ENCODE assay signal across 25 mouse cellular contexts in genomic region chr6:49696990-49697389, GRCm38 (mm10).
DNase-seq lines count a peak whose midpoint lies in the region; ATAC-seq and TF ChIP-seq lines count a peak whose summit lies in the region.
"Had no signal": no experiment of that assay in that cellular context is flagged by ENCODE, and none has a peak within 500 bp of the region (broad histone marks: within the 10 kb centered on the region; RNA-seq: fewer than 3 reads in every experiment).

No protein-coding gene starts in this region.

- H3K27me3 ChIP-seq in lung, postnatal 0 days (replicated peaks; ENCODE audit: insufficient read depth, low read length), result no peaks in the 10 kb centered on the region
- H3K27me3 ChIP-seq: embryonic facial prominence, embryonic 12.5 days; heart, embryonic 13.5 days; neural tube, embryonic 12.5 days; stomach, embryonic 15.5 days had no signal

- no peaks in the 10 kb centered on the region for H3K4me1 ChIP-seq in lung, postnatal 0 days (ENCODE audit: insufficient read depth, low read depth, low read length)
- no peaks in the 10 kb centered on the region for H3K4me1 ChIP-seq in lung, adult 2 months (ENCODE audit: control insufficient read depth, insufficient read depth, low read length)
- H3K4me1 ChIP-seq: embryonic facial prominence, embryonic 12.5 days; neural tube, embryonic 12.5 days; stomach, embryonic 15.5 days had no signal

- H3K4me2 ChIP-seq in lung, postnatal 0 days (replicated peaks; ENCODE audit: low read depth, low read length), result no peak overlapping the region
- H3K4me2 ChIP-seq: embryonic facial prominence, embryonic 12.5 days; heart, embryonic 13.5 days; hindbrain, embryonic 14.5 days; neural tube, embryonic 12.5 days; stomach, embryonic 15.5 days had no signal

- peak; percentile 13 to 15 for DNase-seq in cerebellum, postnatal 14 days
- no peak for DNase-seq in cerebellum, postnatal 25 days
- peak; percentile 14 for DNase-seq in layer of hippocampus, adult 11-12 months (ENCODE audit: low spot score)
- no peak for DNase-seq in layer of hippocampus, postnatal 10 days (ENCODE audit: low spot score in 2 of 2)
- DNase-seq in lung, postnatal 0 days (ENCODE audit: low spot score), result peak; percentile 9
- no peak for DNase-seq in lung, adult 2 months
- peak; percentile 5 for DNase-seq in NIH3T3 (ENCODE audit: low read depth)
- no peak for DNase-seq in adrenal gland, postnatal 25 days
- DNase-seq: adrenal gland, postnatal 36 days; cerebellum, adult 2 months; gastrocnemius, postnatal 10 days; heart, adult 18-20 months; heart, postnatal 36 days; liver, postnatal 0 days; lung, postnatal 4 days; right cerebral cortex, postnatal 14 days had no signal

- 74% methylated on average over 10 of the region's 10 CpGs for WGBS in lung, postnatal 0 days
- 79% methylated on average over 10 of the region's 10 CpGs for WGBS in lung, adult 2 months

- no peak for ATAC-seq in lung, postnatal 0 days
- ATAC-seq: CD4-positive, CD25-positive, alpha-beta regulatory T cell, adult 4 months; forebrain, embryonic 16.5 days; intestine, postnatal 0 days; liver, postnatal 0 days had no signal

- TF ChIP-seq CTCF in lung, postnatal 0 days (IDR thresholded peaks at IDR 0.05), result no peak
- no peak for TF ChIP-seq CTCF in lung, adult 2 months (IDR thresholded peaks at IDR 0.05; ENCODE audit: insufficient read depth, low read length)

- H3K36me3 ChIP-seq in lung, postnatal 0 days (ENCODE audit: insufficient read depth, low read length), result no peaks in the 10 kb centered on the region
- H3K36me3 ChIP-seq: embryonic facial prominence, embryonic 12.5 days; heart, embryonic 13.5 days; neural tube, embryonic 12.5 days; stomach, embryonic 15.5 days had no signal

- no peak for TF ChIP-seq POLR2A in lung, adult 2 months (IDR thresholded peaks at IDR 0.05; ENCODE audit: borderline replicate concordance, extremely low read depth, low read depth, low read length)

- H3K27ac ChIP-seq in lung, postnatal 0 days (ENCODE audit: low read length), result no peak overlapping the region
- H3K27ac ChIP-seq: embryonic facial prominence, embryonic 12.5 days; heart, embryonic 13.5 days; hindbrain, embryonic 14.5 days; neural tube, embryonic 12.5 days; stomach, embryonic 15.5 days had no signal

- no peak overlapping the region for H3K4me3 ChIP-seq in lung, postnatal 0 days (ENCODE audit: low read depth, low read length)
- no peak overlapping the region for H3K4me3 ChIP-seq in lung, adult 2 months (replicated peaks; ENCODE audit: extremely low read depth, low read depth, low read length)
- H3K4me3 ChIP-seq: embryonic facial prominence, embryonic 12.5 days; erythroblast, embryonic 14.5 days; heart, embryonic 13.5 days; neural tube, embryonic 12.5 days; stomach, embryonic 15.5 days had no signal

- no peak overlapping the region for H3K9ac ChIP-seq in lung, postnatal 0 days (replicated peaks; ENCODE audit: low read depth)
- H3K9ac ChIP-seq: embryonic facial prominence, embryonic 12.5 days; heart, embryonic 13.5 days; hindbrain, embryonic 14.5 days; liver, postnatal 0 days; neural tube, embryonic 12.5 days; stomach, embryonic 15.5 days had no signal

- no peaks in the 10 kb centered on the region for H3K9me3 ChIP-seq in lung, postnatal 0 days (ENCODE audit: low read length)
- H3K9me3 ChIP-seq: embryonic facial prominence, embryonic 12.5 days; heart, embryonic 13.5 days; neural tube, embryonic 12.5 days; stomach, embryonic 15.5 days had no signal

- TF ChIP-seq EP300 in lung, postnatal 0 days (IDR thresholded peaks at IDR 0.05), result no peak

Comparison
In these comparisons a context has a peak if more than half of its experiments do, and no peak if none do; other contexts are left out.
1. DNase-seq: peak in cerebellum, postnatal 14 days (2 of 2), layer of hippocampus, adult 11-12 months (single experiment), lung, postnatal 0 days (single experiment) and NIH3T3 (single experiment); none in cerebellum, postnatal 25 days (0 of 2), layer of hippocampus, postnatal 10 days (0 of 2), lung, adult 2 months (single experiment) and adrenal gland, postnatal 25 days (single experiment).